Mouse (Mus musculus): Measurements from ENCODE around the gene Tnf. TPM values are rescaled to one million over a fixed set of nuclear protein-coding genes. Genes with fewer than 3 reads are reported as not detected.

The Tnf gene
- polyA plus RNA-seq, 1 experiment from 2014 or later: 0.12 TPM

GRCm38 (mm10) chr17:35195631-35196320, 6.0 kb downstream of the Tnf start:
- WGBS: 1% methylated on average over 66 of the region's 66 CpGs
- Histone ChIP-seq H3K9ac (peak overlapping the region; percentile 78), H3K27ac (replicated peaks) (no peak overlapping the region), H3K4me1 (peaks cover 24% of the 10 kb centered on the region), H3K9me3 (no peaks in the 10 kb centered on the region), H3K27me3 (replicated peaks) (peaks cover 77% of the 10 kb centered on the region), H3K36me3 (no peaks in the 10 kb centered on the region), H3K4me2 (peak overlapping the region; percentile 81), H3K4me3 (peak overlapping the region; percentile 52)
- ATAC-seq (ENCODE audit: extremely low read depth, insufficient number of reproducible peaks, low FRiP score, low TSS enrichment): peak; percentile 72

- H3K4me2 ChIP-seq: peak overlapping the region; percentile 81
- WGBS: 32% methylated on average over 19 of the region's 19 CpGs
- H3K27me3 ChIP-seq (replicated peaks): peaks cover 70% of the 10 kb centered on the region
- peak overlapping the region; percentile 78 for H3K9ac ChIP-seq
- ATAC-seq (ENCODE audit: extremely low read depth, insufficient number of reproducible peaks, low FRiP score, low TSS enrichment): no peak
- H3K4me3 ChIP-seq: peak overlapping the region; percentile 52
- peaks cover 24% of the 10 kb centered on the region for H3K4me1 ChIP-seq
- no peak overlapping the region for H3K27ac ChIP-seq (replicated peaks)
- no peaks in the 10 kb centered on the region for H3K9me3 ChIP-seq
- no peaks in the 10 kb centered on the region for H3K36me3 ChIP-seq
These were observed 6.8 kb downstream of the Tnf start for GRCm38 (mm10) chr17:35194844-35195630.

- Histone ChIP-seq H3K27ac (replicated peaks) (no peak within 1 kb of the TSS), H3K4me2 (peak within 1 kb of the TSS; percentile 81), H3K36me3 (no peaks in the 10 kb centered on the region), H3K27me3 (replicated peaks) (peaks cover 61% of the 10 kb centered on the region), H3K9ac (peak within 1 kb of the TSS; percentile 78; the same call in 1 of the 2 replicates), H3K4me1 (peaks cover 24% of the 10 kb centered on the region), H3K4me3 (peak within 1 kb of the TSS; percentile 52), H3K9me3 (no peaks in the 10 kb centered on the region)
- no peak for ATAC-seq (ENCODE audit: extremely low read depth, insufficient number of reproducible peaks, low FRiP score, low TSS enrichment)
- 49% methylated on average over 27 of the region's 28 CpGs for WGBS
These were observed 7.6 kb downstream of the Tnf start, which contains the start of gene Ltb for GRCm38 (mm10) chr17:35193881-35194843. Ltb (plus strand) TSS chr17:35194439.

- Histone ChIP-seq H3K27ac (replicated peaks) (no peak overlapping the region), H3K36me3 (no peaks in the 10 kb centered on the region), H3K4me2 (no peak overlapping the region), H3K27me3 (replicated peaks) (peaks cover 49% of the 10 kb centered on the region), H3K4me1 (peaks cover 24% of the 10 kb centered on the region), H3K9me3 (no peaks in the 10 kb centered on the region), H3K9ac (no peak overlapping the region), H3K4me3 (no peak overlapping the region)
- 78% methylated on average over 5 of the region's 5 CpGs for WGBS
- ATAC-seq (ENCODE audit: extremely low read depth, insufficient number of reproducible peaks, low FRiP score, low TSS enrichment): no peak
These were observed 8.9 kb downstream of the Tnf start for GRCm38 (mm10) chr17:35192924-35193323.

- WGBS: 57% methylated on average over 2 of the region's 2 CpGs
These were observed 10.1 kb downstream of the Tnf start for GRCm38 (mm10) chr17:35191723-35192122.

GRCm38 (mm10) chr17:35190096-35190495, 11.7 kb downstream of the Tnf start:
- no peak overlapping the region for H3K9ac ChIP-seq
- ATAC-seq (ENCODE audit: extremely low read depth, insufficient number of reproducible peaks, low FRiP score, low TSS enrichment): no peak
- H3K27me3 ChIP-seq (replicated peaks): peaks cover 21% of the 10 kb centered on the region
- WGBS: 55% methylated on average over 4 of the region's 4 CpGs
- peaks cover 13% of the 10 kb centered on the region for H3K4me1 ChIP-seq
- H3K36me3 ChIP-seq: no peaks in the 10 kb centered on the region
- H3K4me2 ChIP-seq: no peak overlapping the region
- no peaks in the 10 kb centered on the region for H3K9me3 ChIP-seq
- H3K27ac ChIP-seq (replicated peaks): no peak overlapping the region
- H3K4me3 ChIP-seq: no peak overlapping the region

More at GRCm38 (mm10) chr17:35191723-35192122, 10.1 kb downstream of the Tnf start:
- Histone ChIP-seq H3K9me3 (no peaks in the 10 kb centered on the region), H3K4me1 (peaks cover 24% of the 10 kb centered on the region), H3K36me3 (no peaks in the 10 kb centered on the region), H3K4me3 (no peak overlapping the region), H3K9ac (no peak overlapping the region), H3K27ac (replicated peaks) (no peak overlapping the region), H3K4me2 (no peak overlapping the region), H3K27me3 (replicated peaks) (peaks cover 37% of the 10 kb centered on the region)
- ATAC-seq (ENCODE audit: extremely low read depth, insufficient number of reproducible peaks, low FRiP score, low TSS enrichment): no peak

- 38% methylated on average over 1 of the region's 1 CpGs for WGBS
- Histone ChIP-seq H3K36me3 (no peaks in the 10 kb centered on the region), H3K9ac (no peak overlapping the region), H3K4me3 (no peak overlapping the region), H3K27ac (replicated peaks) (no peak overlapping the region), H3K4me2 (no peak overlapping the region), H3K4me1 (peaks cover 8% of the 10 kb centered on the region), H3K9me3 (no peaks in the 10 kb centered on the region), H3K27me3 (replicated peaks) (peaks cover 15% of the 10 kb centered on the region)
- no peak for ATAC-seq (ENCODE audit: extremely low read depth, insufficient number of reproducible peaks, low FRiP score, low TSS enrichment)
These were observed 12.6 kb downstream of the Tnf start for GRCm38 (mm10) chr17:35189186-35189585.

- H3K4me3 ChIP-seq: no peak within 1 kb of the TSS
- H3K27ac ChIP-seq (replicated peaks): no peak within 1 kb of the TSS
- no peaks in the 10 kb centered on the region for H3K9me3 ChIP-seq
- WGBS: 65% methylated on average over 7 of the region's 7 CpGs
- H3K4me2 ChIP-seq: no peak within 1 kb of the TSS
- no peak within 1 kb of the TSS for H3K9ac ChIP-seq
- peaks cover 5% of the 10 kb centered on the region for H3K4me1 ChIP-seq
- no peaks in the 10 kb centered on the region for H3K36me3 ChIP-seq
- no peak for ATAC-seq (ENCODE audit: extremely low read depth, insufficient number of reproducible peaks, low FRiP score, low TSS enrichment)
- H3K27me3 ChIP-seq (replicated peaks): peaks cover 5% of the 10 kb centered on the region
These were observed 13.7 kb downstream of the Tnf start, which contains the start of gene Lst1 for GRCm38 (mm10) chr17:35187959-35188610. Lst1 (minus strand) TSS chr17:35188439.

- no peak overlapping the region for H3K9ac ChIP-seq
- H3K27ac ChIP-seq (replicated peaks): no peak overlapping the region
- no peaks in the 10 kb centered on the region for H3K36me3 ChIP-seq
- WGBS: 75% methylated on average over 4 of the region's 4 CpGs
- no peak for ATAC-seq (ENCODE audit: extremely low read depth, insufficient number of reproducible peaks, low FRiP score, low TSS enrichment)
- no peak overlapping the region for H3K4me2 ChIP-seq
- H3K4me1 ChIP-seq: peaks cover 5% of the 10 kb centered on the region
- peaks cover 4% of the 10 kb centered on the region; the same call in 1 of the 2 replicates for H3K27me3 ChIP-seq (replicated peaks)
- no peaks in the 10 kb centered on the region for H3K9me3 ChIP-seq
- no peak overlapping the region for H3K4me3 ChIP-seq
These were observed 14.5 kb downstream of the Tnf start for GRCm38 (mm10) chr17:35187345-35187744.

- WGBS: under 1% methylated on average over 4 of the region's 4 CpGs
These were observed 15.1 kb downstream of the Tnf start for GRCm38 (mm10) chr17:35186681-35187080.

More at GRCm38 (mm10) chr17:35186681-35187080, 15.1 kb downstream of the Tnf start:
- Histone ChIP-seq H3K9me3 (no peaks in the 10 kb centered on the region), H3K4me3 (peak overlapping the region; percentile 56), H3K4me2 (peak overlapping the region; percentile 68), H3K9ac (peak overlapping the region; percentile 66; the same call in 1 of the 2 replicates), H3K36me3 (no peaks in the 10 kb centered on the region), H3K27ac (replicated peaks) (peak overlapping the region; percentile 58), H3K27me3 (replicated peaks) (peaks cover 4% of the 10 kb centered on the region; the same call in 1 of the 2 replicates), H3K4me1 (peaks cover 5% of the 10 kb centered on the region)
- 0 out of 2 replicates have a peak, but pooled peaks have one; percentile 21 for ATAC-seq (ENCODE audit: extremely low read depth, insufficient number of reproducible peaks, low FRiP score, low TSS enrichment)
